Mouse (Mus musculus) heart, embryonic 16.5 days (tissue): Measurements from ENCODE around the gene Cpa5. TPM values are rescaled to one million over a fixed set of nuclear protein-coding genes. Genes with fewer than 3 reads are reported as not detected.

Experiments
- ATAC-seq: fragments of 200-750 bp; cut with Nextera tagmentation; replicated peaks from 2 replicates; pipeline ENCODE4 v1.8.0; 2017; ENCODE audit warnings: moderate number of reproducible peaks; ENCODE audit not compliant: insufficient read depth, low FRiP score; ENCODE audit errors: extremely low read depth
- H3K27ac ChIP-seq: fragments of 300-500 bp; sonication (generic); 2 replicates; pipeline ENCODE4 v1.5.1; 2014; ENCODE audit warnings: mild to moderate bottlenecking, low read length, control low read depth, moderate library complexity
- H3K27me3 ChIP-seq: fragments of 300-500 bp; sonication (generic); 2 replicates; pipeline ENCODE4 v1.6.1; 2014; ENCODE audit warnings: low read length, mixed read lengths; ENCODE audit not compliant: control insufficient read depth, insufficient read depth
- H3K36me3 ChIP-seq: fragments of 300-500 bp; sonication (generic); 2 replicates; pipeline ENCODE4 v1.6.1; 2014; ENCODE audit not compliant: control insufficient read depth, insufficient read depth
- H3K4me1 ChIP-seq: fragments of 300-500 bp; sonication (generic); 2 replicates; pipeline ENCODE4 v1.6.1; 2014; ENCODE audit warnings: low read length, mixed read lengths; ENCODE audit not compliant: control insufficient read depth, insufficient read depth
- H3K4me2 ChIP-seq: fragments of 300-500 bp; sonication (generic); 2 replicates; pipeline ENCODE4 v1.6.1; 2014; ENCODE audit warnings: low read depth, mild to moderate bottlenecking, control low read depth, low read length
- H3K4me3 ChIP-seq: fragments of 300-500 bp; sonication (generic); 2 replicates; pipeline ENCODE4 v1.5.1; 2014; ENCODE audit warnings: mild to moderate bottlenecking, control low read depth, low read length
- H3K9ac ChIP-seq: fragments of 300-500 bp; sonication (generic); 2 replicates; pipeline ENCODE4 v1.6.1; 2014; ENCODE audit warnings: low read length, control low read depth
- H3K9me3 ChIP-seq: fragments of 300-500 bp; sonication (generic); replicated peaks from 2 replicates; pipeline ENCODE4 v1.6.1; 2016; ENCODE audit warnings: low read length; ENCODE audit not compliant: control insufficient read depth
- WGBS: fragments of 180-500 bp; shearing (Covaris S2); extraction: QIAGEN DNeasy Blood & Tissue Kit; methylation state at CpG from one replicate; pipeline ENCODE4 v1.1.7; 2014; 5-methylcytosine and 5-hydroxymethylcytosine counted together
- polyA plus RNA-seq: library from polyadenylated mRNA; unstranded; fragments of >200 nt; fragmentation: Nextera tagmentation; extraction: Ambion mirVana; gene quantifications from 2 replicates; pipeline ENCODE4 v1.2.1, GENCODE M21; 2015

The Cpa5 gene
- polyA plus RNA-seq, 1 experiment from 2014 or later, result 0.55 TPM

DNA sequence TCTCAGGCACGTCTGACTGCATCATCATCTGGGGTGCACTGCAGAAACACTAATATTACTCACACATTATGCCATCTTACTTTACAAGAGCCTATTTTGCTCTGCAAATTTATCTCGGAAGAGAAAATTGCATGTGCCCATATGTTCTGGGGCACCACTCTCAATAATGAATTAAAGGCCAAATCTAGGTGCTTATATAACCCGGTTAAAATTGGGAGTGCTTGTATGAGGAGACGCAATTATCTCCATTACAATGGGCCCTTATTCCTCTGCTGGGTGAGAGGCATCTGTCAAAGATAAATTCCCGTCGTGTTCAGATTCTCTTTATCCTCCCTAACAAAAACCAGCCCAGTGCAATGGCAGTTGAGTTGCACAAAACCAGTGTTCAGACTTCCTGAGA is 54.0 kb downstream of the Cpa5 start:
- no peak for ATAC-seq
- H3K4me2 ChIP-seq, result no peak overlapping the region
- peaks cover 16% of the 10 kb centered on the region for H3K4me1 ChIP-seq
- no peaks in the 10 kb centered on the region for H3K27me3 ChIP-seq
- no peak overlapping the region for H3K4me3 ChIP-seq
- H3K9me3 ChIP-seq, result no peaks in the 10 kb centered on the region
- H3K9ac ChIP-seq, result no peak overlapping the region
- H3K36me3 ChIP-seq, result no peaks in the 10 kb centered on the region
- peak overlapping the region; percentile 35; the same call in 1 of the 2 replicates for H3K27ac ChIP-seq
- 35% methylated on average over 6 of the region's 6 CpGs for WGBS

GRCm38 (mm10) chr6:30665296-30665695 is 54.5 kb downstream of the Cpa5 start:
- no peaks in the 10 kb centered on the region for H3K9me3 ChIP-seq
- H3K4me3 ChIP-seq, result no peak overlapping the region
- no peaks in the 10 kb centered on the region for H3K36me3 ChIP-seq
- no peak overlapping the region for H3K4me2 ChIP-seq
- WGBS, result 19% methylated on average over 4 of the region's 4 CpGs
- no peak for ATAC-seq
- H3K27ac ChIP-seq, result peak overlapping the region; percentile 24
- no peak overlapping the region for H3K9ac ChIP-seq
- peaks cover 16% of the 10 kb centered on the region for H3K4me1 ChIP-seq
- H3K27me3 ChIP-seq, result no peaks in the 10 kb centered on the region

DNA sequence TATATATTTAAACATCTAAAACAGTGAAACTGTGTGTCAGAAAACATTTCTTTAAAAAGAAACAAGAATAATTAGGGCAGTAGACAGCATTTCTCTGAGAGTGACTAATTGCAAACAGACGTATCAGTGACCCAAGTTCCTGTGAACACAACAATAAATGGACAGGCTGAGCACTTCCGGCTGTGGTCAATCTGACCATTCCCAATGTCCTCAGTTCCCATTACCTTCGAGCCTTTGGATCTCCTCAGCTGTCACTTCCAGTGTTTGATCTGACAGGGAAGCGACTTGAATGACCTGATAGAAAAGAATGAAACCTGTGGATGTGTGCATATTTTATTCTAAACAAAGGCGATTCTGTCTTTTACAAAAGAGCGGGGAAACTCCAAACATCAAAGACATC is 55.2 kb downstream of the Cpa5 start:
- no peaks in the 10 kb centered on the region for H3K9me3 ChIP-seq
- H3K36me3 ChIP-seq, result no peaks in the 10 kb centered on the region
- 67% methylated on average over 6 of the region's 6 CpGs for WGBS
- H3K4me1 ChIP-seq, result peaks cover 16% of the 10 kb centered on the region
- H3K27ac ChIP-seq, result no peak overlapping the region
- H3K4me2 ChIP-seq, result no peak overlapping the region
- H3K27me3 ChIP-seq, result no peaks in the 10 kb centered on the region
- H3K4me3 ChIP-seq, result no peak overlapping the region
- H3K9ac ChIP-seq, result no peak overlapping the region
- no peak for ATAC-seq

GRCm38 (mm10) chr6:30667585-30667984 is 56.8 kb downstream of the Cpa5 start:
- H3K27ac ChIP-seq, result no peak overlapping the region
- WGBS, result 70% methylated on average over 5 of the region's 5 CpGs
- ATAC-seq, result no peak

DNA sequence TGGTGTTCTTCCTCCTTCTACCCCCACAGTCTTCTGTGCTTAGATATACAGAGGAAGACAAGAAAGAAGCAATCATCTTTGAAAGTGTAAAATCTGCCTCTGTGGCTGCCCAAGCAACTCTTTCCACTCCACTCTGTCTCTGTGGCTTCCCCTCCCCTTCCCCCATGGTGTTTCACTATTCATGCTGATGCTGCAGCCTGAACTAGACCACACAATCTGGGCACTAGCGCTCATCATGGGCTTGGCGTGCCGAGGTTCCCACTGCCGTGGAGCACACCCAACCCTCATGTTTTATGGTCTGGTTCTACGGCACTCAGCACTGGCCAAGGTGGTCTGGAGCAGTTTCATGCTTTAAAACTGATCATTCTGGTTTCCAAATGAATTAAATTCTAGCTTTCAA is 60.9 kb downstream of the Cpa5 start:
- WGBS, result 84% methylated on average over 5 of the region's 5 CpGs
- no peak for ATAC-seq
- H3K4me1 ChIP-seq, result peaks cover 29% of the 10 kb centered on the region

More at GRCm38 (mm10) chr6:30667585-30667984, 56.8 kb downstream of the Cpa5 start:
- Histone ChIP-seq H3K4me1 (peaks cover 14% of the 10 kb centered on the region), H3K4me2 (no peak overlapping the region), H3K9ac (no peak overlapping the region), H3K9me3 (no peaks in the 10 kb centered on the region), H3K36me3 (no peaks in the 10 kb centered on the region), H3K4me3 (no peak overlapping the region), H3K27me3 (no peaks in the 10 kb centered on the region)

GRCm38 (mm10) chr6:30673764-30674561 is 63.2 kb downstream of the Cpa5 start:
- no peaks in the 10 kb centered on the region for H3K9me3 ChIP-seq
- H3K4me3 ChIP-seq, result no peak overlapping the region; the same call in 1 of the 2 replicates
- no peaks in the 10 kb centered on the region for H3K27me3 ChIP-seq
- H3K4me2 ChIP-seq, result peak overlapping the region; percentile 51
- peaks cover 30% of the 10 kb centered on the region for H3K4me1 ChIP-seq
- H3K27ac ChIP-seq, result peak overlapping the region; percentile 93
- WGBS, result 18% methylated on average over 14 of the region's 14 CpGs
- peak overlapping the region; percentile 56 for H3K9ac ChIP-seq
- H3K36me3 ChIP-seq, result no peaks in the 10 kb centered on the region
- ATAC-seq, result no peak; the same call in 1 of the 2 replicates

More for the DNA sequence above, 60.9 kb downstream of the Cpa5 start:
- Histone ChIP-seq H3K9ac (no peak overlapping the region), H3K27me3 (no peaks in the 10 kb centered on the region), H3K4me3 (no peak overlapping the region), H3K4me2 (no peak overlapping the region), H3K27ac (no peak overlapping the region), H3K36me3 (no peaks in the 10 kb centered on the region), H3K9me3 (no peaks in the 10 kb centered on the region)

- Histone ChIP-seq H3K9me3 (no peaks in the 10 kb centered on the region), H3K36me3 (no peaks in the 10 kb centered on the region), H3K4me1 (peaks cover 30% of the 10 kb centered on the region), H3K27me3 (no peaks in the 10 kb centered on the region), H3K9ac (peak overlapping the region; percentile 75), H3K4me3 (no peak overlapping the region), H3K27ac (peak overlapping the region; percentile 93), H3K4me2 (peak overlapping the region; percentile 55)
- WGBS, result 51% methylated on average over 9 of the region's 9 CpGs
- ATAC-seq, result peak; percentile 56
These were observed 64.0 kb downstream of the Cpa5 start for GRCm38 (mm10) chr6:30674714-30675280.

DNA sequence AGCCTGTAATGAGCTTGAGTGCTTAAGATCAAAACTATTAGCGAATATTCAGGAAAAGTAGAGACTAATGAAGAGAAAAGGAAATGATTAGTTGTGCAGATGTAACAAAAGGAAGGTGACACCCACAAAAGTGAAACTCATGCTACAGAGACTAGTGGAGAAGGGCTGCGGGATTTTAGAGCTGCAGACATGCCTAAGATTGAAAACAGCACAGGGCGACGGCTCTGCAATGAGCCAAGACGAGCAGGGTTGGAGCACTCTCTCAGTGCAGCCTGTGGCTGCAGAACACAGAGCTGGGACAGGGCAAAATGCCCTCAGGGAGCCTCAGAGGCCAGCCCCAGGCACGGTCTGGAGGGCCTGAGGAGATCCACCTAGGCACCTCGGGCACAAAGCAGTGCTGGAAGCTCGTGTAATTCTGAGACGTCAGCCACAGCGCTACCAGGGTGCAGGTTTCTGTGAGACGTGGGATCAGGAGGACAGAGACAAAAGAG is 64.5 kb downstream of the Cpa5 start:
- H3K36me3 ChIP-seq, result no peaks in the 10 kb centered on the region
- H3K27me3 ChIP-seq, result no peaks in the 10 kb centered on the region
- peaks cover 30% of the 10 kb centered on the region for H3K4me1 ChIP-seq
- H3K4me3 ChIP-seq, result peak overlapping the region; percentile 5; the same call in 1 of the 2 replicates
- peak overlapping the region; percentile 93 for H3K27ac ChIP-seq
- ATAC-seq, result peak; percentile 56; the same call in 1 of the 2 replicates
- 24% methylated on average over 11 of the region's 11 CpGs for WGBS
- peak overlapping the region; percentile 75 for H3K9ac ChIP-seq
- peak overlapping the region; percentile 55 for H3K4me2 ChIP-seq
- no peaks in the 10 kb centered on the region for H3K9me3 ChIP-seq

DNA sequence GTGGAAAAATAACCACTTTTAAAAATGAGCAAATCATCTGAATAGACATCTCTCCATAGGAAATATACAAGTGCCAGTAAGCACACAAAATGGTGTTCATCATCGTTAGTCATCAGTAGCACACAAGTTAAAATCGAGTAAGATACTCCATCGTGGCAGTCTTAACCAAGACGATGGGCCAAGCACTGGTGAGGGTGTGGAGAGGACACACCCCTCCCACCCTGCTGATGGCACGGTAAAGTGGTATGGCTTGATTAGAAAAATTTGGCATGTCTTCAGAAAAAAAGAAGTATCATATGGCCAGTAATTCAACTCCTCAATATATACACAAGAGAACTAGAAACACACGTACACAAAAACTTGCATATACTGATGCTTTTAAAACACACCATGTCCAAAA is 65.7 kb downstream of the Cpa5 start:
- Histone ChIP-seq H3K9me3 (no peaks in the 10 kb centered on the region), H3K27me3 (no peaks in the 10 kb centered on the region), H3K4me3 (no peak overlapping the region), H3K9ac (no peak overlapping the region), H3K4me2 (no peak overlapping the region), H3K4me1 (peaks cover 30% of the 10 kb centered on the region), H3K27ac (no peak overlapping the region), H3K36me3 (no peaks in the 10 kb centered on the region)
- ATAC-seq, result no peak
- 87% methylated on average over 6 of the region's 6 CpGs for WGBS
